Mouse (Mus musculus) effector memory CD4-positive, alpha-beta T cell, adult 7 months (primary cell): ENCODE measurements around the gene Ctr9. TPM values are rescaled to one million over a fixed set of nuclear protein-coding genes. Genes with fewer than 3 reads are reported as not detected.

Experiments
- polyA plus RNA-seq: library from polyadenylated mRNA; unstranded; fragments of 100-300 nt; shearing (Covaris generic); gene quantifications from one replicate; pipeline ENCODE4 v1.2.1, GENCODE M21; 2017

The Ctr9 gene
- polyA plus RNA-seq = 39.3 TPM

DNA sequence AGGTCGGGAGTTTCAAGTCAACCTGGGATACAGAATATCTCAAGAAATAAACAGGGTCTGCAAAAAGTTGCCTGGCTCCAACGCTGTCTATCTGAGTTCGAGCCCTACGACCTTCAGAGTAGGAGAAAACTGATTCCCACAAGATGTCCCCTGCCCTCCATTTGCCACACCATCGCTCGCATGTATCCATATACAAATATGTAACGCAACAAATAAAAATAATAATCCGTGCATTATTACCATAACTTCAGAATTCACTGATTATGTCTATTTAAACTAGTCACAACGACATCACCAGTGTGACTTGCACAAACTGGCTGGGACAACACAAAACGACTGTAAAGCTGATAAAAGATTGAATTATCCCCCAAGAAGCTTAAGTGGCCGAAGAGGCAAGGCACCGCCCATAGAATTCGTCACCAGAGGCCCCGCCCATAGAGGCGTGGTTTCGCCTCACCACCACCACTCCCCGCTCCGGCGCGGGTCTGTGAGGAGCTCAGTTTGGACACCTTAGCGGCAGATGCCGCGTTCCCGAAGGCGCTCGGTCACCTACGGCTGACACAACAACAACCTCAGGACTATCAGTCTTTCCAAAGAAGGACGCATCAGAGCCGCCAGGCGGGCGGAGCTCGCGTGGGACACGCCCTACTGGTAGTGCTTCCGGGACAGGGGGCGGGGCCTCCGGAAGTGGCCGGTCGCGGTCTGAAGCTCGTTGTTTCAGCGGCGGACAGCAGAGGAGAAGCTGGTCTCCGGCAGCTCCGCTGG is at the start of gene Ctr9:
Ctr9 (plus strand) TSS at position 671 of the 765 bp plus-strand sequence.

DNA sequence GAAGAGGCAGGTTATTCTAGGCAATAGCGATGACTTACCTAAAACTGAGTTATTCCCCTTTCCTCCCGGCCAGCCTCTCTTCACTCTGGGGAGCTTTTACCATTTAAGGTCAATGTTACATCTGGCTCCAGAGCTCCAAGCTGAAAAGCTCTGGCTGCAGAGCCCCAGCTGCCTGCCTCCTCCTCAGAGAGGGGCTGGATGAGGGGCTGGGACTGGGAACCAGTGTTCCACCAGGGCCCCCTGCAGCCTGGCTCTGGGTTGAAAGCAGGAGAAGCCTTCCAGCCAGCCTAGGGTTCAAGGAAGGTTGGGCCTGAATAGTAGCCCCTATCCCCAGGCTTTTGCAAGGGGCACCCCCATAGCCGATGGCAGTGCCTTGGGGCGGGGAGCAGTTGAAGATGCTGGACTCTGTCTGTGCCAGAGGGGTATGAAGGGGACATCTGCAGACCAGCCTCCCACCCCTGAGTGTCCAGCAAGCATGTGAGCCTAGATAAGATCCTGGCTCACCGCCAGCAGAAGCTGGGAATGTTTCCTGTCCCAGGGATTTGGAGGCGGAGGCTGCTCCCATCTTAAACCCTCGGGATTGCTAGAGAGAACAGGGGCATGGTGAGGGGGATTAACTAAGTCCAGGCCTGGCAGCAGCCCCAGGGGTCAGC is 46.6 kb upstream of the Ctr9 start, which contains the start of gene Mrvi1:
Mrvi1 (minus strand) TSS at position 409 of the 653 bp plus-strand sequence.

DNA sequence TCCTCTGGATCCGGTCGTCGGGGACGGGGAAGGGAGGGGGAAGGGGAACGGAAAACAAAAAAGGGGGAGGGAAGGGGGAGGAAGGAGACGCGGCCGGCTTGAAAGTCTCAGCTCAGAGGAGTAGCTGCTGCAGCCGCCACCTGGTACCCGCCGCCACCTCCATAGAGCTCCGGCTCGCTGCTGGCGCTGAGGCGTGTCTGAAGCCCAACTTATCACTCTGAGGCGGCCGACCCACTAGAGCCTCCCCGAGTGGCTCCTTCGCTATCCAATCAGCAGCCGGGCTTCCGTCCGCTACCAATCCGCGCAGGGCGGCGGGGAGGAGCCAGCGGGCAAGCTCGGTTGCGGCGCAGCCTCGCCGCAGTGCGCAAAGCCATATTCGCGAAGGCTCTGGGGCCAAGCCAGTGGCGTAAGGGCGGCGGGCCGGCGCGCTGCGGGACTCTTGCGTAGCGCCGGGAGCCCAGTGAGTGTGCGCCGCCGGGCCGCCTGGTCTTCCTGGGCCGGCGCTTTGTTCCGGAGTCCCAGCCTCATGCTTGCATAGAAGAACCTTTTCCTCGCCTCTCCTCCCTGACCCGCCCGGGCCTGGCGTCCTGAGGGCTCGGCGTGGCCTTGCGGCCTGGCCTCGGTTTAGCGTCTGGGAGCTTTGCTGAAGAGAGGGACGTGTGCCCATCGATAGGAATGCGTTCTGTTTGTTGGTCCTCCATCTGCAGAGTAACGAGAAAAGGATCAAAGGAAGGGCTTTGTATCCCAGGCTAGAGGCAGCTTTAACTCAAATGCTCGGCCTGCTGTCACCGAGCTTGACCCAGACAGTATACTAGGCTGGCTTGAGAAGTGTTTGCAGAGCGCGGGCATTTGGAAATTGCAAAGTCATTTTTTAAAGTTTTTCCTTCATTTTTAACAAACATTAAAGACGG is 54.3 kb downstream of the Ctr9 start, which contains the start of gene Eif4g2:
Eif4g2 (minus strand) TSS at position 209 of the 911 bp plus-strand sequence.

Other genes with a start within 250 kb of the Ctr9 start
- gene Rnf141, start 184.5 kb upstream of the Ctr9 start, polyA plus RNA-seq = 13.0 TPM
- gene Lyve1, start 165.7 kb upstream of the Ctr9 start, polyA plus RNA-seq = not detected
- 3.1 TPM for gene Mrvi1, start 46.5 kb upstream of the Ctr9 start, polyA plus RNA-seq
- gene Eif4g2, start 54.1 kb downstream of the Ctr9 start, polyA plus RNA-seq = 914 TPM